Mouse (Mus musculus) stomach, embryonic 14.5 days (tissue): ENCODE data around the gene Apba3. TPM values are rescaled to one million over a fixed set of nuclear protein-coding genes. Genes with fewer than 3 reads are reported as not detected.
A peak's percentile ranks its signal among the peaks of the same experiment; 100 is the strongest.

Source experiments
- ATAC-seq: fragments of 200-750 bp; cut with Nextera tagmentation; 2 replicates; pipeline ENCODE4 v1.8.0; 2017; ENCODE audit warnings: low read depth, moderate TSS enrichment; ENCODE audit not compliant: insufficient number of reproducible peaks, insufficient read depth, low FRiP score
- H3K27ac ChIP-seq: fragments of 300-500 bp; sonication (generic); 2 replicates; pipeline ENCODE4 v1.5.1; 2014; ENCODE audit warnings: mild to moderate bottlenecking, low read length, moderate library complexity, mixed read lengths
- H3K27me3 ChIP-seq: fragments of 300-500 bp; sonication (generic); 2 replicates; pipeline ENCODE4 v1.6.1; 2014; ENCODE audit warnings: low read length, control low read depth, mixed read lengths; ENCODE audit not compliant: control insufficient read depth, insufficient read depth
- H3K36me3 ChIP-seq: fragments of 300-500 bp; sonication (generic); 2 replicates; pipeline ENCODE4 v1.6.1; 2014; ENCODE audit warnings: mild to moderate bottlenecking, control low read depth, low read length, moderate library complexity, mixed read lengths; ENCODE audit not compliant: control insufficient read depth, insufficient read depth
- H3K4me1 ChIP-seq: fragments of 300-500 bp; sonication (generic); 2 replicates; pipeline ENCODE4 v1.6.1; 2014; ENCODE audit warnings: low read length, control low read depth, mixed read lengths; ENCODE audit not compliant: control insufficient read depth, insufficient read depth
- H3K4me2 ChIP-seq: fragments of 300-500 bp; sonication (generic); replicated peaks from 2 replicates; pipeline ENCODE4 v1.6.1; 2014; ENCODE audit warnings: low read depth, low read length, control low read depth
- H3K4me3 ChIP-seq: fragments of 300-500 bp; sonication (generic); 2 replicates; pipeline ENCODE4 v1.5.1; 2014; ENCODE audit warnings: low read depth, low read length, control low read depth
- H3K9ac ChIP-seq: fragments of 300-500 bp; sonication (generic); replicated peaks from 2 replicates; pipeline ENCODE4 v1.6.1; 2014; ENCODE audit warnings: low read depth, mild to moderate bottlenecking, control low read depth, low read length, moderate library complexity, mixed read lengths
- H3K9me3 ChIP-seq: fragments of 300-500 bp; sonication (generic); 2 replicates; pipeline ENCODE4 v1.6.1; 2016; ENCODE audit warnings: low read depth, low read length, control low read depth; ENCODE audit not compliant: control insufficient read depth
- WGBS: fragments of 180-500 bp; shearing (Covaris S2); extraction: QIAGEN DNeasy Blood & Tissue Kit; methylation state at CpG from one replicate; pipeline ENCODE4 v1.1.7; 2014; 5-methylcytosine and 5-hydroxymethylcytosine counted together
- polyA plus RNA-seq: library from polyadenylated mRNA; unstranded; fragments of >200 nt; fragmentation: Nextera tagmentation; extraction: Ambion mirVana; gene quantifications from 2 replicates; pipeline ENCODE4 v1.2.1, GENCODE M21; 2014

Apba3 gene
- polyA plus RNA-seq, 1 experiment from 2014 or later = 47.0 TPM

GRCm38 (mm10) chr10:81314201-81314600, 47.4 kb downstream of the Apba3 start:
- Histone ChIP-seq H3K9ac (no peak overlapping the region), H3K9me3 (no peaks in the 10 kb centered on the region), H3K27me3 (no peaks in the 10 kb centered on the region), H3K4me1 (peaks cover 20% of the 10 kb centered on the region), H3K27ac (no peak overlapping the region), H3K4me3 (no peak overlapping the region), H3K4me2 (no peak overlapping the region), H3K36me3 (peaks cover 70% of the 10 kb centered on the region)
- 79% methylated on average over 7 of the region's 7 CpGs for WGBS
- no peak for ATAC-seq

DNA sequence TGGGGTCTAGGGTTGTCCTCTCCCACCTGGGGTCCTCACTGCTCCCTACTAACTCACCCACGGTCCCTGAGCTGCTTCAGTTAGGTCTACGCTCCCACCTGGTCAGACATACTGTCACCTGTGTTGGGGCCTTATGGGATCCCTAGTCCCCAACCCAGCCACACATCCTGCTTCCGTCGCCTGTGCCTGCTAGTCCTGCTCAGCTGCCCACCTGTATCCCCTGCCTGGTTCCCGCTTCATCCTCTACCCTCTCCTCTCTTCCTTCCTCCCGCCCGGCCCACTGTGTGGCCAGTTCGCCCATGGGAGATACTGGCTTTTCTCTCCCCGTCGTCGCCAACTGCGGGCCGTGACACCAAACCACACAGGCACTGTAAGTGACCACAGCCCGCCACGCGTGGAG, 48.8 kb downstream of the Apba3 start:
- Histone ChIP-seq H3K4me2 (no peak overlapping the region), H3K9me3 (no peaks in the 10 kb centered on the region), H3K27ac (no peak overlapping the region), H3K4me3 (no peak overlapping the region), H3K27me3 (no peaks in the 10 kb centered on the region), H3K4me1 (peaks cover 24% of the 10 kb centered on the region), H3K9ac (no peak overlapping the region), H3K36me3 (peaks cover 62% of the 10 kb centered on the region)
- WGBS = 91% methylated on average over 16 of the region's 16 CpGs
- ATAC-seq = no peak

DNA sequence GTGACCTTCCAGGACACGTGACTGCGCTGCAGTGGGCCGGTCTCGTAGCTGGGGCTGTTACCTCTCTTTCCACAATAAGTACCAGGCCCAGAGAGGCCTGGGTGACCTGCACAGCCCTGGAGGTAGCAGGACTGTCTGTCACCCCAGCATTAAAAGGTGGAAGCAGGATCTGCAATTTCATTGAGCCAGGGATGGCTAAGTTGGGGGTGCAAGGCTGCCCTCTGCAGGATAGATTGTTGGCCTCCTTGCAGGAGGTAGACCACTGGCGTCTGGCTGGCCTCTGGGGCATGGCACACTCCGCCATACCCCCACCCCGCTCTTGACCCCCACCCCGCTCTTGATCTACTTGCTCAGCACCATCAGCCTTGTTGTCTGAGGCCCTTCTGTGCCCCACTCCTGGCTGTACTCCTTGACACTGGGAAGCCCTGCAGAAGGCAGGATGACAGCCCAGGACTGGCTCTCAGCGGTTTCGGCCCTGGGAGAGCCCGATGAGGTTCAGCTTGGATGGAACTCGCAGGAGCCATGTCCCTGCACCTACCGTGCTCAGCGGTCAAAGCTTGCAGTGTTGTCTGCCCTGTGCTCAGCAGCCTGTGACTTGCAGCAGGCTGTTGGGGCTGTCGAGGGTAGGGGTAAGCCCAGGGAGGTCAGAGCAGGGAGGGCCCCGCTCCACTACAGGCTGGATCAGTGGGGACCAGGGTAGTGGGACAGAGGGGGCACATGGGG, 49.7 kb downstream of the Apba3 start:
- peak overlapping the region; percentile 15; the same call in 1 of the 2 replicates for H3K9ac ChIP-seq
- H3K4me1 ChIP-seq = peaks cover 24% of the 10 kb centered on the region
- ATAC-seq = no peak
- peaks cover 53% of the 10 kb centered on the region for H3K36me3 ChIP-seq
- 43% methylated on average over 16 of the region's 16 CpGs for WGBS
- H3K4me2 ChIP-seq = peak overlapping the region; percentile 50
- H3K27me3 ChIP-seq = no peaks in the 10 kb centered on the region
- H3K27ac ChIP-seq = peak overlapping the region; percentile 33; the same call in 1 of the 2 replicates
- H3K9me3 ChIP-seq = no peaks in the 10 kb centered on the region
- H3K4me3 ChIP-seq = peak overlapping the region; percentile 11; the same call in 1 of the 2 replicates

- WGBS = 19% methylated on average over 20 of the region's 20 CpGs
- ATAC-seq = no peak
- peak overlapping the region; percentile 33; the same call in 1 of the 2 replicates for H3K27ac ChIP-seq
Observed at GRCm38 (mm10) chr10:81317273-81317672, 50.5 kb downstream of the Apba3 start.

DNA sequence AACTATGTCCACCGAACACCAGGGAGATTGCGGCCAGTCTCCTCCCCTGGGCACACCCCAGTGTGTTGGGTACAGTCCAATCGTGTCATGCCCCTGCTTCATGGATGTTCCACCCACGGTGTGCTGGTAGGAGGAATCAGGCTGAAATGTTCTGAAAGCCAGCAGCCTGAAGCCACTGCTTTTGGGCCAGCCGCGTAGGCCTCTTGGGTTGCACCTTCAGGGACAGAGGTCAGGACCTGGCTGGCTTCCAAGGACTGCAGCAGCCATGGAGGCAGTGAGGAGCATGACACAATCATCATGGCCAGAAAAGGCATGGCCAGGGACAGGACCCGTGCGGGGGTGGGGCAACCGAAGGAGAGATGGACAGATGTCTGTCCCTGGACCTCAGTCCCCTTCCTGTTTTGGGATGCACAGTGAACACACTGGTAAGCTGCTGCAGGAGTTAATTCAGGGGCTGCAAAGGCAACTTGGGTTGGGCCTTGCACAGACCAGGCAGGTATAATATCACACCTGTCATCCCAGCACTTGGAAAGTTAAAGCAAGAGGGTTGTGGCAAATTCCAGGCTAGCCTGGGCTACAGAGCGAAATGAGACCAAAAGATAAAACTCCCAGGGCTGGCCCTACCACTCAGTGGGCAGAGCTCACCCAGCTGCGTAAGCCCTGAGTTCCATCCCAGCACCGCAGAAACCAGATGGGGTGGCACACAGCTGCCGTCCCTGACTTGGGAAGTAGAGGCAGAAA, 52.0 kb downstream of the Apba3 start:
- H3K27me3 ChIP-seq = no peaks in the 10 kb centered on the region
- ATAC-seq = no peak
- H3K27ac ChIP-seq = no peak overlapping the region
- peaks cover 29% of the 10 kb centered on the region for H3K4me1 ChIP-seq
- H3K36me3 ChIP-seq = peaks cover 48% of the 10 kb centered on the region
- H3K4me3 ChIP-seq = no peak overlapping the region
- H3K4me2 ChIP-seq = peak overlapping the region; percentile 55
- no peaks in the 10 kb centered on the region for H3K9me3 ChIP-seq
- H3K9ac ChIP-seq = no peak overlapping the region; the same call in 1 of the 2 replicates
- WGBS = 92% methylated on average over 13 of the region's 13 CpGs

More at GRCm38 (mm10) chr10:81317273-81317672, 50.5 kb downstream of the Apba3 start:
- Histone ChIP-seq H3K4me3 (peak overlapping the region; percentile 11; the same call in 1 of the 2 replicates), H3K4me2 (peak overlapping the region; percentile 50), H3K27me3 (no peaks in the 10 kb centered on the region), H3K9me3 (no peaks in the 10 kb centered on the region), H3K4me1 (peaks cover 29% of the 10 kb centered on the region), H3K9ac (peak overlapping the region; percentile 15; the same call in 1 of the 2 replicates), H3K36me3 (peaks cover 48% of the 10 kb centered on the region)

DNA sequence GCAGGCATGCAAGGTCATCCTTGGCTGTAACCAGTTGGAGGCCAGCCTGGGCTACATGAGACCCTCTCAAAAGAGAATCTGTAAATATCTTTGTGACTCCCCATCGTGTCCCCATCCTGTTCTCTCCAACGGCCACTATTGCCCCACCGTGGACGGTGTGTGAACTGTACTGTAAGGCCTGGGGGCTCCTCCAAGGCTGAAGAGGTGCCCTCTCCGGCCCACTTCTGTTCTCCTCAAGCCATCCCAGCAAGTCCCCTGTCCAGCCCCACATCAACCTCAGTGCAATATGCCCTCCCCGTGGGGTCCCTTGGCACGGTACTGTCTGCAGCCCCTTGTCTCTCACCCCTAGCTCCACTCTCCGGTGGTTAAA, 52.6 kb downstream of the Apba3 start:
- Histone ChIP-seq H3K27me3 (no peaks in the 10 kb centered on the region), H3K36me3 (peaks cover 51% of the 10 kb centered on the region), H3K4me3 (peak overlapping the region; percentile 94; the same call in 1 of the 2 replicates), H3K9ac (peak overlapping the region; percentile 36; the same call in 1 of the 2 replicates), H3K27ac (peak overlapping the region; percentile 84), H3K9me3 (no peaks in the 10 kb centered on the region), H3K4me1 (peaks cover 29% of the 10 kb centered on the region), H3K4me2 (peak overlapping the region; percentile 55)
- no peak for ATAC-seq
- 38% methylated on average over 8 of the region's 8 CpGs for WGBS

GRCm38 (mm10) chr10:81319741-81320549, 53.2 kb downstream of the Apba3 start:
- peak overlapping the region; percentile 55 for H3K4me2 ChIP-seq
- 1% methylated on average over 38 of the region's 38 CpGs for WGBS
- H3K9ac ChIP-seq = peak overlapping the region; percentile 36; the same call in 1 of the 2 replicates
- H3K4me3 ChIP-seq = peak overlapping the region; percentile 94
- H3K27ac ChIP-seq = peak overlapping the region; percentile 84
- no peaks in the 10 kb centered on the region for H3K9me3 ChIP-seq
- H3K27me3 ChIP-seq = no peaks in the 10 kb centered on the region
- peaks cover 29% of the 10 kb centered on the region for H3K4me1 ChIP-seq
- peaks cover 53% of the 10 kb centered on the region for H3K36me3 ChIP-seq
- no peak for ATAC-seq
